Mouse (Mus musculus): ENCODE measurements around the gene Cmbl.

The Cmbl gene

GRCm38 (mm10) chr15:31627277-31628154, 62.3 kb downstream of the Cmbl start:
- DNase-seq (ENCODE audit: low spot score in 2 of 2) = no peak

GRCm38 (mm10) chr15:31628180-31628579, 63.0 kb downstream of the Cmbl start:
- DNase-seq (ENCODE audit: low spot score in 2 of 2) = no peak

- no peak for DNase-seq (ENCODE audit: low spot score in 2 of 2)
Measured at GRCm38 (mm10) chr15:31629556-31629955, 64.4 kb downstream of the Cmbl start.

- no peak for DNase-seq (ENCODE audit: low spot score in 2 of 2)
Measured at GRCm38 (mm10) chr15:31631396-31631858, 66.2 kb downstream of the Cmbl start.

- no peak for DNase-seq (ENCODE audit: low spot score in 2 of 2)
Measured at GRCm38 (mm10) chr15:31632478-31632877, 67.3 kb downstream of the Cmbl start.

GRCm38 (mm10) chr15:31634582-31634981, 69.4 kb downstream of the Cmbl start:
- no peak for DNase-seq (ENCODE audit: low spot score in 2 of 2)

GRCm38 (mm10) chr15:31636091-31636595, 71.0 kb downstream of the Cmbl start:
- no peak for DNase-seq (ENCODE audit: low spot score in 2 of 2)

Data from heart, adult 9 months (tissue).